Mouse (Mus musculus) forebrain, embryonic 11.5 days (tissue): ENCODE data around the gene Myo1a. TPM values are rescaled to one million over a fixed set of nuclear protein-coding genes. Genes with fewer than 3 reads are reported as not detected.

Experiments used
- ATAC-seq: fragments of 200-750 bp; cut with Nextera tagmentation; replicated peaks from 2 replicates; pipeline ENCODE4 v1.8.0; 2017; ENCODE audit warnings: moderate TSS enrichment; ENCODE audit not compliant: low FRiP score
- DNase-seq: peaks from one replicate; pipeline ENCODE4 v3.0.0-alpha.2; 2017; ENCODE audit warnings: low spot score
- H3K27ac ChIP-seq: fragments of 300-500 bp; sonication (generic); 2 replicates; pipeline ENCODE4 v1.5.1; 2014; ENCODE audit warnings: low read depth, low read length
- H3K27me3 ChIP-seq: fragments of 300-500 bp; sonication (generic); 2 replicates; pipeline ENCODE4 v1.6.1; 2014; ENCODE audit warnings: mild to moderate bottlenecking, low read length, mixed read lengths; ENCODE audit not compliant: control insufficient read depth, insufficient read depth
- H3K36me3 ChIP-seq: fragments of 300-500 bp; sonication (generic); 2 replicates; pipeline ENCODE4 v1.6.1; 2014; ENCODE audit warnings: mild to moderate bottlenecking, low read length, moderate library complexity, mixed read lengths; ENCODE audit not compliant: control insufficient read depth, insufficient read depth
- H3K4me1 ChIP-seq: fragments of 300-500 bp; sonication (generic); replicated peaks from 2 replicates; pipeline ENCODE4 v1.6.1; 2014; ENCODE audit warnings: low read length, mixed read lengths; ENCODE audit not compliant: control insufficient read depth, insufficient read depth
- H3K4me2 ChIP-seq: fragments of 300-500 bp; sonication (generic); 2 replicates; pipeline ENCODE4 v1.6.1; 2014; ENCODE audit warnings: low read depth, mild to moderate bottlenecking, low read length, moderate library complexity, mixed read lengths; ENCODE audit not compliant: severe bottlenecking
- H3K4me3 ChIP-seq: fragments of 300-500 bp; sonication (generic); 2 replicates; pipeline ENCODE4 v1.5.1; 2014; ENCODE audit warnings: low read depth, low read length
- H3K9ac ChIP-seq: fragments of 300-500 bp; sonication (generic); 2 replicates; pipeline ENCODE4 v1.6.1; 2014; ENCODE audit warnings: low read length
- H3K9me3 ChIP-seq: fragments of 300-500 bp; sonication (generic); 2 replicates; pipeline ENCODE4 v1.6.1; 2016; ENCODE audit warnings: low read length, mixed read lengths; ENCODE audit not compliant: control insufficient read depth
- WGBS: fragments of 180-500 bp; shearing (Covaris S2); extraction: QIAGEN DNeasy Blood & Tissue Kit; methylation state at CpG from one replicate; pipeline ENCODE4 v1.1.7; 2014; 5-methylcytosine and 5-hydroxymethylcytosine counted together
- polyA plus RNA-seq: library from polyadenylated mRNA; unstranded; fragments of >200 nt; fragmentation: Nextera tagmentation; extraction: Ambion mirVana; gene quantifications from 2 replicates; pipeline ENCODE4 v1.2.1, GENCODE M21; 2014

Myo1a gene
- polyA plus RNA-seq, 1 experiment from 2014 or later = 0.40 TPM

DNA sequence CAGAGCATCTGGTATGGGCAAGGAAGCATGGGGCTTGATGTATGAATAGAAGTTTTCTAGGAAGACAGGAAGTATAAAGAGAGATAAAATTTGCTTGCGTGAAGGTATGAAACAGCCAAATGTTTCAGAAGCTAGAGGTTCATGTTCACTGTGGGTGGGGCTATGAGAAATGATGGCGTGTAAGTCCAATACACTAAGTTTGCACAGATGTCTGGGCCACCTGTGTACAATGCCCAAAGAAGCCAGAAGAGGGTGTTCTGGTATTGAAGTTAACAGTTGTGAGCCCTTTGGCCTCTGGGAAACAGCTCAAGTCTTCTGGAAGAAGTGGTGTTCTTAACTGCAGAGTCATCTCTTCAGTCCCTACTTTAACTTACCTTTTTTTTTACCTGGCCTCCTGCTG, 34.8 kb upstream of the Myo1a start:
- 89% methylated on average over 2 of the region's 2 CpGs for WGBS
- Histone ChIP-seq H3K27ac (no peak overlapping the region), H3K9me3 (no peaks in the 10 kb centered on the region), H3K9ac (no peak overlapping the region), H3K4me1 (peaks cover 22% of the 10 kb centered on the region), H3K27me3 (peaks cover 31% of the 10 kb centered on the region), H3K36me3 (no peaks in the 10 kb centered on the region), H3K4me3 (no peak overlapping the region), H3K4me2 (no peak overlapping the region)
- no peak for DNase-seq
- ATAC-seq = no peak

DNA sequence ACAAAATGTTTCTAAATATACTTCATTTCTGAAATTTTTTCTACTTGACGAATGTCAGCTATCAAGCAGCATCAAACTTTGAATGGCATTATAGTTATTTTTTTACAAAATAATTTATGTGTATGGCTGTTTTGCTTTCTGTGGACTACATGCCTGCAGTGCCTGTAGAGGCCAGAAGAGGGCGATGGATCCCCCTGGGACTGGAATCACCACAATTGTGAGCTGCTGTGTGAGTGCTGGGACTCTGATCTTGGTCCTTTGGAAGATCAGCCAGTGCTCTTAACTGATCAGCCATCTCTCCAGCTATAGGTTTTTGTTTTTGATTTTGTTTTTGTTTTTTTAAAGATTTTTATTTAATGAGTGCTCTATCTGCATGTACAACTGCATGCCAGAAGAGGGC, 33.7 kb upstream of the Myo1a start:
- Histone ChIP-seq H3K27ac (no peak overlapping the region), H3K36me3 (no peaks in the 10 kb centered on the region), H3K27me3 (peaks cover 21% of the 10 kb centered on the region), H3K4me3 (no peak overlapping the region), H3K4me1 (peaks cover 18% of the 10 kb centered on the region), H3K9me3 (no peaks in the 10 kb centered on the region), H3K4me2 (no peak overlapping the region), H3K9ac (no peak overlapping the region)
- ATAC-seq (no peak), DNase-seq (no peak)
- WGBS = 29% methylated on average over 2 of the region's 2 CpGs

DNA sequence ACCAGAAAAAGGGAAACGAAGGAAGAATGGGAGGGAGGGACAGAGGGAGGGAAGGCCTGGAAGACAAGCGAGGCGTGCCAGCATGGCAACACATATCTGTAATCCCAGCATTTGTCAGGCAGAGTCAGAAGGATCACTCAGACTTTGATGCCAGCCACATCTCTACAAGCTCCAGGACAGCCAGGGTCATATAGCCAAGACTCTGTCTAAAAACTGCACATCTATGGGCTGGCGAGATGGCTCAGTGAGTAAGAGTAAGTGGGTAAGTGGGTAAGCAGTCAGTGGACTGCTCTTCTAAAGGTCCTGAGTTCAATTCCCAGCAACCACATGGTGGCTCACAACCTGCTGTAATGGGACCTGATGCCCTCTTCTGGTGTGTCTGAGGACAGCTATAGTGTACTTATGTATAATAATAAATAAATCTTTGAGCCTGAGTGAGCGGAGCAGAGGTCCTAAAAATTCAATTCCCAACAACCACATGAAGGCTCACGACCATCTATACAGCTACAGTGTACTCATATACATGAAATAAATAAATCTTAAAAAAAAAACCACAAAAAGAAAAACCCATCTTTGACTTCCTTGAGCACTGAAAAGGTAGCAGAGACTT, 30.8 kb upstream of the Myo1a start:
- DNase-seq (no peak), ATAC-seq (no peak)
- H3K36me3 ChIP-seq = no peaks in the 10 kb centered on the region
- no peak overlapping the region for H3K27ac ChIP-seq
- WGBS = 90% methylated on average over 6 of the region's 6 CpGs
- no peak overlapping the region for H3K4me3 ChIP-seq
- no peaks in the 10 kb centered on the region; the same call in 1 of the 2 replicates for H3K4me1 ChIP-seq
- H3K9me3 ChIP-seq = no peaks in the 10 kb centered on the region
- H3K27me3 ChIP-seq = no peaks in the 10 kb centered on the region
- no peak overlapping the region for H3K9ac ChIP-seq
- H3K4me2 ChIP-seq = no peak overlapping the region

DNA sequence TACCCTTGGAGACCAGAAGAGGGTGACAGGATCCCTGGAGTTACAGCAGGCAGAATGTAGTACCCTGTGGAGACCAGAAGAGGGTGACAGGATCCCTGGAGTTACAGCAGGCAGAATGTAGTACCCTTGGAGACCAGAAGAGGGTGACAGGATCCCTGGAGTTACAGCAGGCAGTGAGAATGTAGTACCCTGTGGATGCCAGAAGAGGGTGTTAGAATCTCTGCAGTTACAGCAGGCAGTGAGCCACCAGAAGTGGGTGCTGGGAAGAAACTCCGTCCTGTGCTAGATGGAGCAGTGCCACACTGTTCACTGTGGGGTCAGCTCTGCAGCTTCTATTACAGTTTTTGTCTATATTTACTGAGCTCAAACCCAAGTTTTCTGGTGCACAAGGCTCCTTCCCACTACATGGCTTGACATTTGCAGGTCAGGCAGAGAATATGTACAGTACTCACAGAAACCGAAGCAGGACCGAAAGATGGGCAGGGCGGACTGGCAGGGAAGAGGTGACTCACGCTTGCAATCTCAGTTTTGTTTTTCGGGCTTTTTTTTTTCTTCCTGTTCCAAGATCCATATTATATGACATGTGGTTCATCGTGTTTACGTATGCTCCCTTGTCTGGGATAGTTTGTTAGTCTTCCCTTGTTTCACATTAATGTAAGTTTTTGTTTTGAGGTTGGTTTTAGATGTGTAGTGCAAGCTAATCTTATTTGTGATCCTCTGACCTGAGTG, 30.0 kb upstream of the Myo1a start:
- peak; percentile 76 for DNase-seq
- no peak overlapping the region for H3K4me2 ChIP-seq
- H3K9me3 ChIP-seq = no peaks in the 10 kb centered on the region
- H3K27me3 ChIP-seq = no peaks in the 10 kb centered on the region
- 88% methylated on average over 8 of the region's 8 CpGs for WGBS
- H3K4me3 ChIP-seq = no peak overlapping the region
- no peak for ATAC-seq
- no peak overlapping the region for H3K9ac ChIP-seq
- no peaks in the 10 kb centered on the region for H3K36me3 ChIP-seq
- no peak overlapping the region for H3K27ac ChIP-seq
- H3K4me1 ChIP-seq = no peaks in the 10 kb centered on the region; the same call in 1 of the 2 replicates

DNA sequence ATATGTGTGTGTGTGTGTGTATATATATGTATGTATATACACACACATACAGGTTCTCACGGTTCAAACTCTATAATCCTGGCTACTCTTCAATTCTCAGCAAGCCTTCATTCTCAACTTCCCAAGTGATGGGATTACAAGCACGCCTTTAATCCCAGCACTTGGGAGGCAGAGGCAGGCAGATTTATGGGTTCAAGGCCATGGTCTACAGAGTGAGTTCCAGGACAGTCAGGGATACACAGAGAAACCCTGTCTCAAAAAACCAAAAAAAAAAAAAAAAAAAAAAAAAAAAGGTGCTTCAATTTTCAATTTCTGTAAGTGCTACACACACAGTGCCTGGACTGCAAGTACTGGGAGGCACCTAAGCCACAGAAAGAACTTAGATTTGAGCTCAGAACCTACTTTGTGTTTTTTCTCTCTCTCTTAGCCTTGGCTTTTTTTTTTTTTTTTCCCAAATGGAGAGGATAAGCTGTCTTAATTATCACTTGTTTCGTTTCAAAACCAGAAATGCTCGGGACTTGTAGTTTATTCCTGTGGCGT, 29.0 kb upstream of the Myo1a start:
- no peak for ATAC-seq
- Histone ChIP-seq H3K36me3 (no peaks in the 10 kb centered on the region), H3K4me3 (peak overlapping the region; percentile 36; the same call in 1 of the 2 replicates), H3K9me3 (no peaks in the 10 kb centered on the region), H3K9ac (no peak overlapping the region), H3K27me3 (no peaks in the 10 kb centered on the region), H3K4me2 (peak overlapping the region; percentile 53; the same call in 1 of the 2 replicates), H3K4me1 (no peaks in the 10 kb centered on the region; the same call in 1 of the 2 replicates), H3K27ac (no peak overlapping the region)
- WGBS = 54% methylated on average over 5 of the region's 5 CpGs
- no peak for DNase-seq

DNA sequence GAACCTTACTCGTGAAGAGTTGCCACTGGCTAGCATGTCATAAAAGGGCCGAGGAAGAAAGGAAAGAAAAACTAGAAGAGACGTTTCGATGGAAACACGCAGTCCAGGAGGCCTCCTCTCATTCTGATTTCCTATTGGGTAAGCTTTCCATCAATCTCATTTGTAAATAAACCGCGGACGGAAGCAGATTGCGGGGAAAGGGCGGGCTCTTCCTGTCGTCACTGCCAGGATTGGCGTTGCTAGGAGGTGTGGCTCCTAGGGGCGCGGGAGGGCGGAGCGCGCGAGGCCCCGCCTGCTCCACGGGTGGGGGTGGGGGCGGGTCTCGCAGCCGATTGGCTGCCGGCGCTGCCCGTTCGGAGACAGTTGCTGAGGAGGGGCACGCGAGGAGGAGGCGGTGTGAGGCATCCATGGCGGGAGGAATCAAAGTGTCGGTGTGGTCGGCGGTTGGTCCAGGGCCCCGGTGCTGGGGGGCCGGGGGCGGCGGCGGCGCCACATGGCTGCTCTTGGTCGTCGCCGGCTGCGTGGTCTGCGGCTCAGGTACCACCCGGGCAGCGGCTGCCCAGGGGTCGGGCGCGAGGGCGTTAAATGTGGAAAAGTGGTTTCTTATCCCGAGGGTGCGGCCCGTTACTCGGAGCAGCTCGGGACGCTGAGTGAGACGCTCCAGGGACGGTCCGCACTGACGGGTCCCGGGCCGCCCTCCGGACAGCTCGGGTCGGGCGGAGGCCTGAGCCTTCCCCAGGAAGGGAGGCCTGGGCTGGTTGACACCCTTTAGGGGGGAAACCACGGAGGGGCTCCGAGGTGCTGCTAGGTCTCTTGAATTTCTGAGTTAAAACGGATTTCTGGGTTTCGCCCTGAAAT, 28.1 kb upstream of the Myo1a start:
- Histone ChIP-seq H3K36me3 (no peaks in the 10 kb centered on the region), H3K9ac (peak overlapping the region; percentile 79), H3K4me3 (peak overlapping the region; percentile 75), H3K9me3 (no peaks in the 10 kb centered on the region), H3K27ac (peak overlapping the region; percentile 37; the same call in 1 of the 2 replicates), H3K4me1 (no peaks in the 10 kb centered on the region; the same call in 1 of the 2 replicates), H3K4me2 (peak overlapping the region; percentile 89), H3K27me3 (no peaks in the 10 kb centered on the region)
- peak; percentile 99 for DNase-seq
- WGBS = under 1% methylated on average over 66 of the region's 71 CpGs
- ATAC-seq = peak; percentile 96

DNA sequence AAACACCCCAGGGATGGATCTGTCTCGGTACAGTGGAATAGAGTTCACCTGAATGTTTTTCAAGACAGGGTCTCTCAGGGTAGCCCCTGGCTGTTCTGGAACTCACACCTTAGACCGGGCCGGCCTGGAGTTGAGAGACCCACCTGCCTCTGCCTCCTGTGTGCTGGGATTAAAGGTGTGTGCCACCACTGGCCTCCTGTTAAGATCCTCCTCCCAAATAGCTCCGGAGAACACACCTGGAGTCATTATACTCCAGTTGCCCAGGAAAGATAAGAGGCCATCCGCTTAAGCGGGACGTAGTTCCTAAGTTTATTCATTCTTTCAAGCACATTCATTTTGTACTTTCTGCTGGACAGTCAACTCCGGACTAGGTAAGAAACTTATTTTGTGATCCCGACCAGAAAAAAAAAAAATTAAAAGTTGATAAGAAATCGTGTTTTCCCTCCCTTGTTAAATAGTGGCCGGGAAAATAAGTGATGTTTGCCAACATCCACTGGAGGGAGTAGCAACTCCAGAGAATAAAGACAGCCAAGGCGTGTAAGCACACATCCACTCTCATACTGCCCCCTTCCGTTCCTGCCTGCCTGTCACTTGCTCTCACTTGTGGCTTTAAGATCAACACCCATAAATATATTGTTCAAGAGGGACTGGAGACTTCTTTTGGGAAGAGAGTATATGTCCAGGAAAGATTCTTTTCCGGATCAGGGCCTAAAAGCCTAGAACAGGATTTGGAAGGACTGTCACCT, 27.2 kb upstream of the Myo1a start:
- H3K27me3 ChIP-seq = no peaks in the 10 kb centered on the region
- H3K9me3 ChIP-seq = no peaks in the 10 kb centered on the region
- ATAC-seq (peak; percentile 6; the same call in 1 of the 2 replicates), DNase-seq (peak; percentile 71)
- H3K4me2 ChIP-seq = peak overlapping the region; percentile 89
- WGBS = 12% methylated on average over 14 of the region's 14 CpGs
- H3K4me3 ChIP-seq = peak overlapping the region; percentile 75
- peak overlapping the region; percentile 79 for H3K9ac ChIP-seq
- no peak overlapping the region for H3K27ac ChIP-seq
- no peaks in the 10 kb centered on the region; the same call in 1 of the 2 replicates for H3K4me1 ChIP-seq
- no peaks in the 10 kb centered on the region for H3K36me3 ChIP-seq

DNA sequence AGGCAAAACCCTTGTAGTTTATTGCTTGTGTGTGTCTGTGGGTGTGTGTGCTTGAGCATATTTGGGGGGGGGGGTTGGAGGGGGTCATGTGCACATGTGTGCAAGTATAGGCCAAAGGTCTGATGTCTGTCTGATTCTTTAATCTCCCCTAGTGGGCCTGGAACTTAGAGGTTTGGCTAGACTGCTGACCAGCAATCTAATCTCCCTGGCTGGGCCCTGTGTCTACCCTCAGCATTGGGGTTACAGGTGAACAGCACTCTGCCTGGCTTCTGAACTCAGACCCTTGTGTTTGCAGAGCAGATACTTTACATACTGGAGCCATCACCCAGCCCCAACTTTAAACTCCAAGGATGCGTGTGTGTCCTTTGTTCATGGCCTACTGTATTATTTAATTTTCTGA, 25.8 kb upstream of the Myo1a start:
- Histone ChIP-seq H3K27ac (no peak overlapping the region), H3K4me2 (no peak overlapping the region), H3K9me3 (no peaks in the 10 kb centered on the region), H3K9ac (no peak overlapping the region), H3K36me3 (no peaks in the 10 kb centered on the region), H3K4me1 (no peaks in the 10 kb centered on the region; the same call in 1 of the 2 replicates), H3K27me3 (no peaks in the 10 kb centered on the region), H3K4me3 (no peak overlapping the region)
- DNase-seq = no peak
- no peak for ATAC-seq
- WGBS = 100% methylated on average over 1 of the region's 1 CpGs
